Mouse (Mus musculus) layer of hippocampus, postnatal 36 days (tissue): Measurements from ENCODE around the gene Wfs1. TPM values are rescaled to one million over a fixed set of nuclear protein-coding genes. Genes with fewer than 3 reads are reported as not detected.

Source experiments
- DNase-seq, 2 experiments: peaks; one replicate each; pipeline ENCODE4 v3.0.0; 2022
- total RNA-seq, 2 experiments: library from RNA; stranded (reverse); gene quantifications; 2 replicates each; pipeline ENCODE4 v1.2.3; 2021

Gene Wfs1
- total RNA-seq, 2 experiments from 2014 or later = 157 to 178 TPM

GRCm38 (mm10) chr5:36928701-36929100, 60.3 kb downstream of the Wfs1 start:
- no peak for DNase-seq

- DNase-seq = no peak
Observed at GRCm38 (mm10) chr5:36923826-36924700, 64.9 kb downstream of the Wfs1 start.

- no peak for DNase-seq
Observed at GRCm38 (mm10) chr5:36922811-36923210, 66.2 kb downstream of the Wfs1 start.

DNA sequence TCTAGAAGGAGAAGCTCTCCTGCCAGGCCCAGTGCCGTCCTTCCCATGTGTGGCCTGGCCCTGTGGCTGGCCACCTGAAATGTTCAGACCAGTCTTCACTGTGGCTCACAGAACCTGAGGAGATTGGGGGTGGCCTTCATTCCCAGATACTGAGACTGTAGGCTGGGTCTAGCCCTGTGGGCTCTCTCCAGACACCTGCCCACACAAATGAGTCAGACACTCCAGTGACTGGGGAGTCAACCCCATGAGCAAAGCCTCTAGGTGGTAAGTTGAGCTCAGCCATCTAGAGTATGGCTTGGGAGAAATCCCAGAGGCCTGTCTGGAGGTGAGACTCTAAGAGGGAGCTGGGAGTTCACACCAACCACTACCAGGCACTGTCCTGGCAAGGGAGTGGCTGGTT, 67.1 kb downstream of the Wfs1 start:
- no peak for DNase-seq

DNA sequence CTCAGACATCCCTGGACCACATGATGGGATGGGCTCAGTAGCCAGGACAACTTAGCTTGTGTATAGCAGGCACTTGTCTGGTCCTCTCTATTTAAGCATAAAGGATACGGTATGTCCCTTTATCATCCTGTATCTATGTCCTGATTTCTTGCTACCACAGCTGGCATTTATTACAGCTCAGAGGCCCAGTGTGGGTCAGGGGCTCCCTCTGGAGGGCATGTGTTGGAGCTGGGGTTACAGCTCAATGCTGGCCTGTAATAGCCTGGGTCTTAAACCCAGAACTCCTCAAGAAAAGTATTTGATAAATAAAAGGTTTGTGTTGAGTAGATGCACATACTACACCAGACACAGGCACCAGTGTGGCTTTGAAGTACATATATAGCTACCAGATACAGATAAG, 68.9 kb downstream of the Wfs1 start:
- DNase-seq = no peak

GRCm38 (mm10) chr5:36918016-36918415, 71.0 kb downstream of the Wfs1 start:
- no peak for DNase-seq

DNA sequence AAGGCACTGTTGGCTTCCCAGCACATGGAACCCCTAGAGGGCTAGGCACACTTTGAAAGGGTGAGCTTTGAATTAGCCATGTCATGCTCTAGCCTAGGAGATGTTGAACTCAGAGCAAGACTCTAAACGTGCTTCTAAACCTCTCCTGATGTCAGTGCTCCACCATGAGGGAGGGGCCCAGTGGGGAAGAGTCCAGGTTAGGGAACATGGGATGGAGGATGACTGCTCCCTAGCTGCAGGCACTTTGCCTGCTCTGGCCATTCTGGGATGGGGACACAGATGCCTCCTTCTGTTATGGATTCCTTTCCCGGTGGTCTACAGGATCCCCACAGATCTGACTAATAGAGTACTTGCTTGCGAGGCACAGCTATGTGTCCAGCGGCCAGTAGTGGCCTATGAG, 71.8 kb downstream of the Wfs1 start:
- DNase-seq = no peak

DNA sequence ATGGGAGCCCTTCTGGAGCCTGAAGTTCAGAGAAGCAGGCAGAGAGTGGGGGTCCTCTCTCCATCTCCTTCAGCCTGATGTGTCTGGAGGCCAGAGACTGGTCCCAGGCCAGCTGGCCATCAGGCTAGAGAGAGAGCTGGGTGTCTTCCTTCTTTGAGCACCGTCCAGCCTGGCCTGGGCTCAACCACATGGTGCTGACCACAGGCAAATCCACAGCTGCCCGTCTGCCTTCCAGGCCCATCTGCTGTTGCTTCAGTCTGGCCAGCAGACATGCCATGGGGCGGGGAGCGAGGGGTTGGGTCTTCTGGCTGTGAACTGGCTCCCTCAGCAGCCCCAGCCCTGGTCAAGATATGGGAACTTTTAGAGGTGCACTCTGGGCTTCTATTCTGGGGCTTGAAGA, 72.4 kb downstream of the Wfs1 start:
- DNase-seq = no peak

Other genes starting within 250 kb of the Wfs1 start
- gene Bloc1s4, start 240.6 kb downstream of the Wfs1 start, total RNA-seq = 10 to 100 TPM; 23.2 to 24.4 TPM
- 100 to 1,000 TPM; 585 to 626 TPM for gene Mrfap1, start 192.4 kb downstream of the Wfs1 start, total RNA-seq
- gene Man2b2, start 158.6 kb downstream of the Wfs1 start, total RNA-seq = 10 to 100 TPM; 24.3 to 24.4 TPM
- gene Ppp2r2c, start 120.7 kb downstream of the Wfs1 start, total RNA-seq = 100 to 1,000 TPM; 402 to 415 TPM
- 10 to 100 TPM; 28.7 to 32.6 TPM for gene Gm1043, start 96.2 kb upstream of the Wfs1 start, total RNA-seq